Mouse (Mus musculus) frontal cortex, postnatal 25 days (tissue): Measurements from ENCODE around the gene Dbh.

Source experiments
- DNase-seq, 2 experiments: peaks; one replicate each; pipeline ENCODE4 v3.0.0; 2022; ENCODE audit warnings: low spot score in 2 of 2

Gene Dbh

GRCm38 (mm10) chr2:27163851-27164250, 1.2 kb upstream of the Dbh start:
- peak in 1 of 2 experiments; percentile 33 for DNase-seq

GRCm38 (mm10) chr2:27166074-27166473, 1.0 kb downstream of the Dbh start:
- DNase-seq = no peak

- DNase-seq = peak in 1 of 2 experiments; percentile 9
Observed at GRCm38 (mm10) chr2:27166999-27167398, 2.0 kb downstream of the Dbh start.

GRCm38 (mm10) chr2:27174242-27174641, 9.2 kb downstream of the Dbh start:
- no peak for DNase-seq

GRCm38 (mm10) chr2:27175696-27176267, 10.7 kb downstream of the Dbh start:
- DNase-seq = no peak

DNA sequence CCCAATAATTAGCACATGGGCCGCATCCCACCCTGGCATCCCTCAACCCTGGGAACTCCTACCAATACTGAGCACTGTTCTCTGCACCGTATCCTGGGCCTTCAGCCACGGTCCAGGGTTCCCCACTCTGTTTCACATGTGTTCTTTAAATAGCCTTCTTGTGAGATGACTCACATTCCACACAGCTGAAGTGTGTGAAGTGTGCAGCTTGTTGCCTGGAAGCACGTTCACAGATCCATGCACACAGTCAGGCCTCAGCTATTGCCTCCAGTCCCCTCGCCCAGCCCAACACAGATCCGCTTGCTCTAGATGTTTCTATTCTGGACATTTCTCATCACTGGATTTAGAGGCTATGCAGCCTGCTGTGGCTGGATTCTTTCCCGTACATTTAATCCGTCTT, 14.1 kb downstream of the Dbh start:
- DNase-seq = no peak

DNA sequence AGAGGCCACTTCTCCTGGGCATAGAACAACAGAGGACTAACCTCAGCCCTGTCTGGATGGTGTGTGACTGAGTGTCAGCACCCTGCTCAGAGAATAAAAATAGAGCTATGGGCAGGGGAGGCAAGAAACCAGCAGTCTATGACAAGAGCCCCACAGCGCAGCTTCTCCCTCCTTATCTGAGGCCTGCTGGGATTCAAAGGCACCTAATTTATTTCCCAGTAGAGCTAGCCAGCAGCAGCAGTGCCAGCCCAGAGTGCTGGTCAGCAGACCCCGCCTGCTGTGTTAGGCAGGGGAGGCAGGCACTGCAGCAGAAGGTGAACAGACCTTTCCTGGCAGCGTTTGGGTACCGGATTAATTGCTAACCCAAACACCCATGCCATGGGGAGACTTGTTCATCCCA, 16.9 kb downstream of the Dbh start:
- DNase-seq = no peak

GRCm38 (mm10) chr2:27183734-27184133, 18.7 kb downstream of the Dbh start:
- no peak for DNase-seq

DNA sequence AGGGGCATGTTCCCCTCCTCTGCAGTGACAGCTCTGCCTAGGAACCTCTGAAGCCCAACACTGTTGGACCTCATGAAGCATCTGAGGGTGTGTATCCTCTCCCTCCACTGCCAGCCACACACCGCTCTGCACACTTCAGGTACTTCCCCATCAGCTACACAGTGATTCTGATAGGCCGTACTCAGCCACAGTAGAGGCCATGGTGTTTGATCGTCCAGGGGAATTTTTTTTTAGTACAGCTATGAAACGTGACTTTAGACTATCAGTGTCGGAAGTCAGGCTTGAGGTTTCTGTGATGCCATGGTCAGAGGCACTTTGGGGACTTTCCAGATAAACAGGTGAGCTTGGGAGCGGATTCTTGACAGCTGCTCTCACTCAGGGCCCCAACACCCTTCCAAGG, 22.5 kb downstream of the Dbh start:
- no peak for DNase-seq

DNA sequence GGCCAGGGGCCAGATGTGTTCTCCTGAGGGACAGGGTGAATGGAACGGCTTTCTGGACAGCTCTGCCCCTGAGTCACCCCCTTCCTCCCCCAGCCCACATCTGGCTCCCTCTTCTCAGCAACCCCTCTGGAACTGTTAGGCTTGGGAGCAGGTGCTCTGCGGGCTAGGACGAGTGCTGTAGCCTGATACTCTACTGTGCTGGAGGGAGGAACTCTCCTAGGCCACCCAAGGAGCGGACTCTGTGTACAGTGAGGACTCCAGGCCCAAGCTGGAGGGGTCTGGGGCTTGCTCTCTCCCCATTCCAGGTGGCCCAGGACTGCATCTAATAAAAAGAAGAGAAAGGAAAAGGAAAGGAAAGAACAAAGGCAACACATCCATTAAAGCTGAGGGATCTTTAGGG, 25.0 kb downstream of the Dbh start:
- no peak for DNase-seq

DNA sequence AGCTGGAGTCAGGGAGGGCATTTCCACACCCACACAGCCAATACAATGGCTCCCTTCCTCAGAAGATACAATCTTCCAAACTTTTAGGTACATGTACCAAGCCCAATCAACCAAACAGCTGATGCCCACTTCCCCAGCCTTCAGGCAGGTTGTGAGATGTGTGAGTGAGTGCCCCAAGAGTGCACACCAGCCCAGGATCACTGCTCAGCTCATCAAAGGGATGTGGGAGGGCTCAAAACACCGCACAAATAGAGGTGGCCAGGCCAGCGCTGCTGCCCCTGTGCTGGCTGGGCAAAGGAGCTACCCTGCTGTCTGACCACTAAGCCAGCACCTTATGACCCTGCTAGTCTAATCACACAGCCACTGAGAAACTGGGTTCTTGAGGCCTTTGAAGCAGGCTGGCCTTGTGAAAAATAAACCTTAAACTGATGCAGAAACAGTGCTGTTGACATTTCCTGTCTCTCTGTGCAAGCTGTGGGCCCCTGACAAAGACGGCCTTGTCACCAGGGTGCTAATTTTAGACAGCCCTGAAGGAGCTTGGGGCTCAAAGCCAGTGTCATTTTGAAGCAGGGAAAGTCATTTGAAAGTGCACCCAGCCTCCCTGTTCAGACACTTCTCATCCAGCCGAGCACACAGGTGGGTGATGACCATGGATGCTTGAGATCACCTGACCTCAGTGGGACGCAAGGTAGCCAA, 33.7 kb downstream of the Dbh start:
- no peak for DNase-seq

DNA sequence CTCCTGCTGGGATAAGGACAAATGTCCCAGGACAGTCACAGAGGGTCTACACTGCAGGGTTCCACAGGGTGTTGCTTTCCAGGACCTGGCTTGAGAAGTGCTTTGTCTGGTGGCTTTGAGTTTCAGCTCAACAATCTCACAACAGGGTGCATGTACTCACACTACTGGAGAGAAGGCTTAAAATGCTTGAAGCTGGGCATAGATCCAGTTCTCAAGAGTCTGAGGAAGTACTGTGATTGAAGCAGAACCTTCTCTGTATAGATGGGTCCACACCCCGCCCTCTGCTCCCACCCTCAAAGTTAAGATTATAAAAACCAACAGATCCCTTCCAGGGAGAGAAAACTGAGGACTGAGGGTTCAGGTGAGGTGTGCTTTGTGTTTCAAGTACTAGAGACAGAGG, 35.6 kb downstream of the Dbh start:
- DNase-seq = no peak

DNA sequence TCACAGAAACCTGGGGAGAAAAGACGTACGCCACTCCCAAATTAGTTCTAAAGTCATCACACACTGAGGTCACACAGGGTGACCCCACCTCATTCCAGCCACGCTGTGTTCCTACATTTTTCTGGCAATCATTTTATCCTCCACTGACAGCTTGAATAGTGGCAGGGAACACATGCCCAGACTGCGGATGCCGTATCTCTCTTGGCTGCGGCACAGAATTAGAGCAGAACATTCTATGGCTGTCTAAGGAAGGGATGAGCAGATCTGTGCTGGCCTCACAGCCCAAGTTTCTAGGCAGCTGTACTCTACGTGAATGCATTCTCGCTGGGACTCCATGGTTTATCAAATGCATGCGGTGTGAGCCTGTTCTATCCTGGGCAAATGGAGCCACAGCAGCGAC, 40.6 kb downstream of the Dbh start:
- DNase-seq = no peak

GRCm38 (mm10) chr2:27206128-27206797, 41.2 kb downstream of the Dbh start:
- DNase-seq = no peak

DNA sequence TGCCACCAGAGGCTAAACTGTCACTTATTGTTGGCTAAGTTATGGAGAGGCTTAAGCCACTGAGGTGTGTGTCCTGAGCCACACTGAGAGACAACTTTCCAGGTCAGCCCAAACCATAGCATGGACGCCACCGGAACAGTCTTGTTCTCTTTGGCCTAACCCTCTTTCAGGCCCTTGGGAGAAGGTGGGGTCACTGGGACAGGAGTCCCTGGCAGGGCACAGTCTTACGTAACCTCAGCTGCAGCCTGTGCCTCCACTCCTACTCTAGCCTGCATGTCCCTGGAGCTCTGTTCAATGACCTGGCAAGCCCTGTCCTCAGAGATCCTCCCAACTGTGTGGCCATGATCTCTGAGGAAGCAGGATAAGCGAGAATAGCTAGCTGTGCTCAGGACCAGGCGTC, 42.1 kb downstream of the Dbh start:
- DNase-seq = no peak

- DNase-seq = no peak
Observed at GRCm38 (mm10) chr2:27209370-27209769, 44.3 kb downstream of the Dbh start.

- DNase-seq = no peak
Observed at GRCm38 (mm10) chr2:27209816-27210215, 44.8 kb downstream of the Dbh start.

DNA sequence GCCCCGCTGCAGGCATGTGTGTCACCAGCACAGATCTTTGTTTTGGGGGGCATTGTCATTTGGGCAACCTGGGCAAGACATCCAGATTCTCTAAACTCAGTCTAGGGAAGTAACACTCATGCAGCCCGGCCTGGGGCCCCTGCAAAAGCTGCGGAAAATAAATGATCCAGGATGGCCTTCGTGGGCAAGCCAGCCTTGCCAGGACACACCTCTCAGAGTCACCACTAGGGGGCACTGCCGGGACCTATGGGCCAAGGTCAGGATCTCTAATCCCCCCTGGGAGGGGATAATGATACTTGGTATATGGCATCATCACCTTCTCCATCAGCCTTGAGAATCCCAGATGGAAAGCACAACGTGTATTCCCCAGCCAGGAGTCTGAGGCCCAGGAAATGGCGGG, 45.2 kb downstream of the Dbh start:
- no peak for DNase-seq

GRCm38 (mm10) chr2:27210676-27211210, 45.7 kb downstream of the Dbh start:
- no peak for DNase-seq

DNA sequence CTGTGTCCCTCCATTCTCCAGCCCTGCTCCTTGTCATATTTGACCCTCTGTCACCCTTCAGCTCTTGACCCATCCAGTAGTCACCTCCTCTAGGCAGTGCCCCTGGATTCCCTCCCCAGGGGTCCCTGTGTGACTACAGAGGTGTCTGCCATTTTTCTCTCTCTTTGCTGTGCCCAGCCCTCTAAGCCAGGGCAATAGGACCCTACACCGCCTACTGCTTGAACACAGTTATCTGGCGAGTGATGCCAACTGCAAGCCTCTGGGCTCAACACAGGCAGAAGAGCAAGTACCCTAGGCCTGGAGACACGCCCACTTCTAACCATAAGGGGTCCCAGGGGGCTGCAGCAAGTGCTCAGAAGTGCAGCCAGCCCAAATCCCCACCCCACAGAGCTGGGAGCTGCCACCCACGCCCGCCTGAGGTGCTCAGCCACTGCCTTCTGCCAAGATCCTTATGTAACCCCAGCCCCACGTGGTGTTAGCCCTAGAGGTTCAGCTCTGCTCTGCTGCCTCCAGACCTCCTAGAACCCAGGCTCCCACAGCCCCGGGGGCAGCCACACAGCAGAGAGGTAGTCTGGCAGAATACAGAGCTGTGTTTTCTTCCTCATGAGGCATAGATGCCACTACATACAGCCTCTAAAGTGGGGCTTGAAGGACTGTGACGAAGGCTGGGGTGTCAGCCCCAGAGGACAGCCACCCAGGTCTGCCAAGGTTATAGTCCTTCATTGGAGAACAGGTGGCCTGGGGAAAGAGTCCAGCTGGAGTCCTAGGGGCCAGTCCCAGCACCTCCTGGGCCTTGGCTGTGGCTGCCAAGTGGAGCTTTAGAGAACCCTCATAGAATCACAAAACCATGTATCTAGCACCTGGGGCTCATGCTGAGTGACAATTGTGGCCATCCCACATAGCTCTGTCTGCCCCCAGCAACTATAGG, 47.2 kb downstream of the Dbh start:
- no peak for DNase-seq

DNA sequence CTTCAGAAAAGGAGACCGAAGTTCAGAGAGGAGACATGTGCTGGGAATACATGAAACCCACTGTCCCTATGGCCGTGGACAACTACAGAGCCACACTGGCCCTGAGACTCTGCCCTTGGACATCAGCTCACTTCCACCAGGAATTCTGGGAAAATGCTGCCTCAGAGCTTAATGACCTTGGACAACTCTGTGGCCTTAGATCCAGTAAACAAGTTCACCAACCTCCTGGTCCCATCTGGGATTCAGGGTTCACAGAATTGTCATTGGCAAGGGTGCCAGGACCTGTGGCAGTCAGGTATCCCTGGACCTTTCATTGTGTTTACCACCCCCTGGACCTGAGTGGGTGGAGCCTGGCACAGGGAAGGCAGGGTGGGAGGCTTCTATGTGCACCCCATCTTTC, 50.5 kb downstream of the Dbh start:
- DNase-seq = no peak

DNA sequence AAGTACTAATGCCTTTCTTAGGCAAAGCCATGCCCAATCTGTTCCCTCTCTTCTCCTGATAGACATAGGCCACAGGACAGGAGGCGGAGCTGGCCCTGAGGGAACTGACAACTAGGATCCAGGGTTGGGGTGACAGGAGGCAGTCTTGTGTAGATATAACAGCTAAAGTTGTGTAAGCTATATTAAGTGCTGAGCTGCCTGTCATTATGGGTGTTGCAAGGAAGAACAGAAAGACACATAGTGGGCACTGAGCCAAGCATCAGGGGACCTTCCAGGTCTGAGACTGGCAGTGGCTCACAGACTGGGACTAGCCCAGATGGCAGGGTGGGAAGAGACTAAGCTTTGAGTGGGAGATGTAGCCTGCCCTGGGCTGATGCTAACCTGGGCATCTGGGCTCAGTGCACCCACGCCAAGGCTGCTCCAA, 53.1 kb downstream of the Dbh start:
- no peak for DNase-seq
